Mouse (Mus musculus) embryonic fibroblast, embryonic 13.5 days (primary cell): ENCODE results near the gene Itgb7. TPM values are rescaled to one million over a fixed set of nuclear protein-coding genes. Genes with fewer than 3 reads are reported as not detected.

Experiments used
- H3K27ac ChIP-seq: 2 replicates; pipeline ENCODE4 v1.5.1; 2012; ENCODE audit warnings: low read length, control low read depth, inconsistent platforms; ENCODE audit not compliant: insufficient read depth
- H3K4me1 ChIP-seq: 2 replicates; pipeline ENCODE4 v1.6.1; 2011; ENCODE audit warnings: low read length; ENCODE audit not compliant: control insufficient read depth, insufficient read depth
- H3K4me3 ChIP-seq: 2 replicates; pipeline ENCODE4 v1.5.1; 2011; ENCODE audit warnings: mild to moderate bottlenecking, control low read depth, low read length; ENCODE audit not compliant: insufficient read depth
- CTCF ChIP-seq: IDR thresholded peaks from 2 replicates; pipeline ENCODE4 v1.5.1; 2011; ENCODE audit warnings: mild to moderate bottlenecking, control low read depth, low read length, moderate library complexity, borderline replicate concordance; ENCODE audit not compliant: insufficient read depth
- POLR2A ChIP-seq: IDR thresholded peaks from 2 replicates; pipeline ENCODE4 v1.6.1; 2011; ENCODE audit warnings: low read depth, mild to moderate bottlenecking, control low read depth, low read length, moderate library complexity
- polyA plus RNA-seq: library from polyadenylated mRNA; stranded (reverse); fragments of >200 nt; gene quantifications from 2 replicates; pipeline ENCODE4 v1.2.4, GENCODE M21; 2011; ENCODE audit warnings: low read depth; ENCODE audit not compliant: missing spikeins, insufficient read length

Gene Itgb7
- polyA plus RNA-seq, 1 experiment: 0.51 TPM

DNA sequence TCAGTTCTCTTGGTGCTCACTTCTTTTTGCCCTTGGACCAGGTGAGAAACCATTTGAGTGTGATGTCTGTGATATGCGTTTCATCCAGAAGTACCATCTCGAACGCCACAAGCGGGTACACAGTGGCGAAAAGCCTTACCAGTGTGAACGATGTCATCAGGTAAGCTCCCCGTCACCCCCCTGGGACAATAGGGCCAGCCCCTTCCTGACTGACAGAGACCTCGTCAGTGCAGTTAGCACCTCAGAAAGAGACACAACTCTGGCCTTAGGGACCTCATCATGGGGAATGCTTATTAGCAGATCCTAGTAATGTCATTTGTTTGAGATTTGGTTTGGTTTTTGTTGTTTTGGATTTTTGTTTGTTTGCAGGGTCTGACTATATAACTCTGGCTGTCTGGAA is 22.6 kb downstream of the Itgb7 start:
- H3K27ac ChIP-seq: no peak overlapping the region
- H3K4me1 ChIP-seq: peaks cover 2% of the 10 kb centered on the region; the same call in 1 of the 2 replicates
- H3K4me3 ChIP-seq: no peak overlapping the region
- TF ChIP-seq CTCF: no peak
- TF ChIP-seq POLR2A: no peak

DNA sequence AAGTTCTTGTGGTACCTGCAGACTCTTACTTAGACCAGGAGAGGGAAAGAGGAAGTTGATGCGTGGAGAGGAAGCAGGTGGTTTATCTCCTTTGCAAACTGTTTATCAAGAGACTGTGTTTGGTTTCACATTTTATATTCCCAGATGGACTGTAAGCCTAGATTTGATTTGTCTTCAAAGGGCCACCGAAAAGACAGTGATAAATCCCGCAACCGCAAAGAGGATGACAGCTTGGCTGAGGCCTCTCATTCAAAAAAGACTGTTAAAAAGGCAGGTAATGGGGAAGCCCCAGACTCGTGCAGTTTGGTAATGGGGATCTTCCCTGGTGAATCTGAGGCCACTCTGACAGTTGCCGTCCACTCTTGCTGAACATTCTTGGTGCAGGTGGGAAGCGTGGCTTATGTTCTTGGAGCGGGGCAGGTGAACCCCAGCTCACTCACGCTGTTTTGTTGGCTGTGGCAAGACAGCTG is 23.6 kb downstream of the Itgb7 start:
- no peak overlapping the region for H3K27ac ChIP-seq
- TF ChIP-seq POLR2A: no peak
- no peak for TF ChIP-seq CTCF
- no peak overlapping the region for H3K4me3 ChIP-seq
- peaks cover 2% of the 10 kb centered on the region; the same call in 1 of the 2 replicates for H3K4me1 ChIP-seq

DNA sequence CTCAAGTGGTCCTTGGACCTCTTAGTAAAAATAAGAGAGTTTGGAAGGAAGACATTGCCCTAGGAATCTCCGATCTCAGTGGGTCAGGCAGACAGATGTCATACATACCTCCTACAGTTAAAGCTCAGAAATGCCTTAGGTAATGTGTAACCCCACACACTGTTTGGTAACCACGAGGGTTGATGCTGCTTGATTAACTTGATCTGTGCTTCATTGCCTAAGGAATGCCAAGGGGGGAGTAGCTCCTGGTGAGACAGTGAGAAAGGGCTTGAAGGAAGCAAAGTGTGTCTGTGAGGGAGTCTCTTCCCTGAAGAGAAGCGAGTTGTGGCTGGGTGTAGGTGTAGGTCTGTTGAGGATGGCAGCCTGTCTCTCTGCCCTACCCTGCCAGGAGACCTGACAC is 24.4 kb downstream of the Itgb7 start:
- H3K4me1 ChIP-seq: peaks cover 4% of the 10 kb centered on the region
- H3K4me3 ChIP-seq: no peak overlapping the region
- no peak overlapping the region for H3K27ac ChIP-seq
- TF ChIP-seq POLR2A (no peak), CTCF (no peak)

DNA sequence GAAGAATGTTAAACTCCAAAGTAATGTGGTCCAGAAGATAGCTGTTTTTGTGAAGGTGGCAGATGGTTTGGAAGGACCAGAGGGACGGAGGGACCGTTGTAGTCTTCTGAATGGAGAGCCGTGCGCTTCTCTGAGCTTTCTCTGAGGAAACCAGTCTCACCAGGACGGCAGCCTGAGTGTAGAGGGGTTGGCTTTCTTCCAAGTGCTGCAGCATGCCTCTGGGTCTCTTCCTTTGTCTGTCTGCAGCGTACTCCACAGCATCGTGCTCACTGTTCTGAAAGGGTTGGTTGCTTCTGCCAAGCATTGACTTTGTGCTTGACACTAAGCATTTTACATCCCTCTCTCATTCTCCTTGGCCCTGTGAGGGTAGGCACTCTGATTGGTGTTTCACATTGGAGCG is 26.0 kb downstream of the Itgb7 start:
- Histone ChIP-seq H3K4me3 (peak overlapping the region; percentile 15; the same call in 1 of the 2 replicates), H3K27ac (no peak overlapping the region), H3K4me1 (peaks cover 7% of the 10 kb centered on the region)
- TF ChIP-seq CTCF (no peak), POLR2A (no peak)

DNA sequence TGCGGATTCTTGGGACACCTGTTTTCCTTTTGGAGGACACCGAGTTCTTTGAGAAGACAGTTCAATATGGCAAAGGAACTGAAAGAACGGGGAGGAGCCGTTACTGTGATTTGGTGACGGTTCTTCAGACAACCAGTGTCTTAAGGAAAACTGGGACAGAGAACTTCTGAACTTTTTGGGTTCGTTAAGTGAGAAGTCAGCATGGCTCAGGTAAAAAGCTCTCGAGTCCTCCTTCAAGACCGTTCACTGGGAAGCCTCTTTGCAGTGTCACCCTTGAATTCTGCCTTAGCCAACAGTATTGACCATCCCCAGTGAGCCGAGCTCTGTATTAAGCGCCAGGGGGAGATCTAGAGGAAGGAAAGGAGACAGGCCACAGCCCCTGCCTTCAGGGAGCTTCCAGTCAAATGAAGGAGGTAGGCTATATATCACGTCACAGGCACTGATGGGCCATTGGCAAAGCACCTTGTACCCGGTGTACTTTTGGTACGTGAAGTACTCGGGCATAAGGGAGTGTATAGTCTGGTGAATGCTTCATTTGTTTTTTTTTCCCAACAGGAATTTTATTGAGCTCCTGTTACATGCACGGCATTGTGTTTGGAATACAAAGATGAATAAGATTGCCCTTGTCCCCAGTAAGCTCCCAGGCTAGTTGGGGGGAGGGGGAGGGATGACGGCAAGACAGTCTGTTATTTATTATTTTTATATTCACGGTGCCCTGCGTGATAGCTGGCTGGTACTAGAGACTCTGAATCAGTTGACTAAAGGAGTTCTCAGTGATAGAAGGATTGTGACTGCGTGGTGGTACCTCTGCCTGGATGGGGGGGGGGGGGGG is 26.9 kb downstream of the Itgb7 start, which contains the start of gene Csad:
TSS of gene Csad (minus strand) at position 51 of the 832 bp plus-strand sequence.
- peak within 1 kb of the TSS; percentile 98 for H3K4me3 ChIP-seq
- TF ChIP-seq CTCF: no peak
- no peak for TF ChIP-seq POLR2A
- peaks cover 7% of the 10 kb centered on the region for H3K4me1 ChIP-seq
- H3K27ac ChIP-seq: peak within 1 kb of the TSS; percentile 92

DNA sequence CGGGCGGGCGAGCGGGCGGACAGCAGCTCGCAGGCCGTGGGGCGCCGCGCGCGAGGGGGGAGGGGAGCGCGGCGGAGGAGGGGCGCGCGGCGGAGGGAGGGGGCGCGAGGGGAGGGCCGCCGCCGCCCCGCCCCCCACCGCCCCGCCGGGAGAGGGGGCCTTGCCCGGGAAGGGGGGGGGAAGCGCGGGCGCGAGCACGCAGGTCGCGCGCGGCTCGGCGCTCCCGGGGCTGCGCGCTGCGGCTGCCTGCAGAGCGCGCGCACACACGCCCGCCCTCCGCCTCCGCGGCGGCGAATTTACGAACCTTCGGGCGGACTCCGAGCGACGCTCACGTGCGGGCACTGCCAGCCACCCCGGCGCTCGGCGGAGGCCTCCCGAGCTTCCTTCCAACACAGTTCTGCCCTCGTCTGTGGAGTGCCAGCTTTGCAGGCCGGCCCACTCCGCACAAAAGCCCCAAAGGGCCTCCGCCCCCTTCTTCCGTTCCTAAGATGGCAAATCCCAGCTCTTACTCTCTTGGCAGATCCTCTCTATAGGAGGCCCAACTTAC is 27.8 kb downstream of the Itgb7 start:
- TF ChIP-seq POLR2A: peak; percentile 66
- no peak for TF ChIP-seq CTCF
- peak overlapping the region; percentile 98 for H3K4me3 ChIP-seq
- H3K27ac ChIP-seq: peak overlapping the region; percentile 92
- peaks cover 7% of the 10 kb centered on the region for H3K4me1 ChIP-seq

DNA sequence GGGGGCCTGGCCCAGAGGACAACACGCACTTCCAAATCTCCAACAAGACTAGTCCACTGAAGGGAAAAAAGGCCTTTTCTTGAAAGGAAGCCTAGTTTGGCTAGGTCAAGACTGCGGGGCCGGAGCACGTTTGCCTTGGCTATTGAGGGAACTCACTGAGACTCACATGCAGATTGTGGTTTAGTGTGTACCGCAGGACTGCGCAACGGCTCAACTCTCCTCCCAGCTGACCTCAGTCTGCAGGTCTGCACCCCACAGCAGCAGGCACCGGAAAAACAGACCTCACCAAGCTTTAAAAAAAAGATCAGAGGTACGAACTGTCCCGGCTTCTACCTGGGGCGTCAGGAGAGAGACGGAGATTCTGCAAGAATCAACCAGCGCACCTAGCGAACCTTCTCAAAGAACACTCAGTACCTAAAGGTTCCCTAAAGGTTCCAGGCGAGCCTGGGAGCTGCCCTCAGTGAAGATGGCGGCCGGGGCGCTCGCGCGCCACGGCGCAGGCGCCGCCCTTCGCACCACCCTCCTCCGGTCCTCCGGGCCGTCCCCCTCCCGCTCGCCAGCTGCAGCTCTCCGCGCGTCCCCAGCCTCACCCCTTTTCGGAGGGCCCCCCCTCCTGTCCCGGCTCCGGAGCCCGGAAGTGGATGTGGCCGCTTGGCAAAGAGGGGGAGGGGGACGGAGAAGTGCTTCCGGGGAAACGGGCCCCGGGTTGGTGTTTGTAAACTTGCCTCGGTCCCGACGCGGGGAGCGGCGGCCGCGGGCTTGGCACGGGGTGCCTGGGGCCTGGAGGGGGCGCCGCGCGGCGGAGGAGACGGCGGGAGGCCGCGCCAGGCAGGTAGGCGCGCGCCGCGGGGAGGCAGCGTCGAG is 28.5 kb downstream of the Itgb7 start, which contains the start of gene Zfp740:
TSS of gene Zfp740 (plus strand) at position 279 of the 864 bp plus-strand sequence.
- Histone ChIP-seq H3K27ac (peak within 1 kb of the TSS; percentile 92), H3K4me1 (peaks cover 7% of the 10 kb centered on the region), H3K4me3 (peak within 1 kb of the TSS; percentile 98)
- peak; percentile 39 for TF ChIP-seq POLR2A
- TF ChIP-seq CTCF: no peak

DNA sequence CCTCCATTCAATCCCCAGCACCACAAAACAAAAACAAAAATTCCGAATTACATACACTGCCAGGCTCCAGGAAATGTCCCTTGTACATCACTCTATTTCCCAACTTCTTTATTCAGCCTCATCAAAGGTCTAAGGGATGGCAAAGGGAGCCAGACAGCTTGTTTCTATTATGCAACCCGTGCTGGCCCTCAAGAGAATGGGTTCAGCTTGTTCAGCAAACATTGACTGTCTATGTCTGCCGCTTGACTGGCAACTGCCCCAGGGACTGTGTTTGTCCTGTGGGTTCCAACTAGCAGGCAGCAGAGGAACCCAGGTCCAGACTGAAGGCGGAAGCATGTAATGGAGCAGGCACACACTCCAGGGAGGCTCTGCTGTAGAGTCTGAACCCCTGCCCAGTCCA is 32.9 kb downstream of the Itgb7 start:
- H3K4me3 ChIP-seq: no peak overlapping the region
- TF ChIP-seq CTCF (no peak), POLR2A (no peak)
- H3K27ac ChIP-seq: no peak overlapping the region
- peaks cover 9% of the 10 kb centered on the region; the same call in 1 of the 2 replicates for H3K4me1 ChIP-seq

DNA sequence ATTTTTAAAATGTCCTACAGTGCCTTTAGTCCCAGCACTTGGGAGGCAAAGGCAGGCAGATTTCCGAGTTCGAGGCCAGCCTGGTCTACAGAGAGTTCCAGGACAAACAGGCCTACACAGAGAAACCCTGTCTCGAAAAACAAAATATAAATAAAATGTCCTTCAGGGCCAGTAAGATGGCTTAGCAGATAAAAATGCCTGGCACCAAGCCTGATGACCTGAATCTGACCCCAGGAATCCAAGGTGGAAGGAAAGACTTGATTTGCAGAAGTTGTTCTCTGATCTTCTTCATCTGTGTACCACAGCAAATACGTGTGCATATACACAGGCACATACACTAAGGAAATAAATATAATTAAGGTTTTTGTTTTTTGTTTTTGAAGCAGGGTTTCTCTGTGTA is 36.4 kb downstream of the Itgb7 start:
- H3K27ac ChIP-seq: no peak overlapping the region

More for the DNA sequence above, 36.4 kb downstream of the Itgb7 start:
- TF ChIP-seq CTCF: no peak
- no peak for TF ChIP-seq POLR2A
- H3K4me1 ChIP-seq: peaks cover 5% of the 10 kb centered on the region; the same call in 1 of the 2 replicates
- H3K4me3 ChIP-seq: no peak overlapping the region
